Mouse (Mus musculus): ENCODE measurements around the gene Ddx3x.
A peak's percentile ranks its signal among the peaks of the same experiment; 100 is the strongest.
"Not testable (repeated sequence)": the region's sequence is repeated elsewhere in the genome, so short reads cannot be mapped to it uniquely, and the experiment has no call there.

Ddx3x gene

DNA sequence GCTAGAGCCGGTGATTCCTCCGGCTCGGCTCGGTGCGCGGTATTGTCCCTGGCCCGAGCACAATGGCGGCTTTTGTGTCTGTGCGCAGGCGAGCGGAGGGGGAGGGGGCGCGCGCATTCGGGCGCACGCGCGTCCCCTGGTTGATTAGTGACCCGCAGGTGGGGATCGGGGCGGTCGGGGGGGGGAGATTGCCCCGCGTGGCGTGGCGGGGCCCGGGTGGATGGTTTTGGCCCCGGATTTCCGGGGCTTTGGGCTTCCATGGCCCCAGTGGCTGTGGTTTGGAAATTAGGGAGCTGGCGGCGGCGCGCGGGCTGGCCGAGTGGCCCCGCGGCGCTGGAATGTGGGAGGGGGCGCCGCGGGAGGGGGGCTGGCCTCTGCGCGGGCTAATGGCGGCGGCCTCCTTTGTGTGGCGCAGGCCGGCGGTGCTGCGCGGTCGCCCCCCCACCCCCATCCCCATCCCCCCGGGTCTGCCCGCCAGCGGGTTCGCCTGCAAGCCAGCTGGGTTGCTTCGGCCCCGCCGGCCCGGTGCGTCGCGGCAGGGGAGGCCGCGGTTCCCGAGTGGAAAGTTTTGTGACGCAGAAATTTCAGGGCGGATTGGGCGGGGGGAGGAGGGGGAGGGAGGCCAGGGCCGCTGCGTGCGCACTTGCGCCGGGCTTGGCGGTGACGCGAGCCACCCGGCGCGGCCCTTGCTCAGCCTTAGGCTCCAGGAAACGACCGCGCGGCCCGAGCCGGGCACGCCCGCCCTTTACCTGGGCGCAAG lies 739 bp downstream of the Ddx3x start:
- DNase-seq, result peak; percentile 79 to 83

DNA sequence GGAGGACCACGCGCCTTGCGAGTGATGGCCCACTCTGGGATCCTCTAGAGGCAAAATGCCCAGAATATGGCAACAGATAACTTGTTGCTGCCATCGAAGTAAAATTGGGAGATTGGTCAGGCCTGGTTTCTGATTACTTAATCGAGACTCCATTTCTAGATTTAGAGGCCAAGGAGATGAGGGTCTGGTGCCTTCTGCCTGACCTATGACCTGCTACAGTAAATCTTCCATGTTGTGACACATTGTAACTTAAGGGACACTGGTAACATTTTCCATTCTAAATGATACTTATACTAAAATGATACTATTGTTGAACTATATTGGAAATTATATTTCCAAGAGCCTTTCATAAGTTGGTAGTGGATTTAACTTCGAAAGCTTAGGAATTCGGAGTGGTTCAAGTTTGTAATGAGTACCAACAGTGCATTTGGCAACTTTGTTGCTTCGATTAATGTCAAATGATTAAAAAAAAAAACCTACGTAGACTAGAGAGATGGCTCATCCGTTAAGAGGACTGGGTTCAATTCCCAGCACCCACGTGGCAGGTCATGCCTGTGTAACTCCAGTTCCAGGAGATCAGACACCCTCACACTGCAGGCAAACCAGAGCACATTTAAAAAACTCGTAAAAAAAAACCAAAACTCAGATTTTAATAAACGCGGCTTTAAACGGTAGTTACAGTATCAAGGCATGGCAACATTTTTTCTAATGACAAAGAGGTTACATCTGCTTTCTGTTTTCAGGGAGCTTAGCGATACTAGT lies 1.5 kb downstream of the Ddx3x start:
- DNase-seq, result no peak

DNA sequence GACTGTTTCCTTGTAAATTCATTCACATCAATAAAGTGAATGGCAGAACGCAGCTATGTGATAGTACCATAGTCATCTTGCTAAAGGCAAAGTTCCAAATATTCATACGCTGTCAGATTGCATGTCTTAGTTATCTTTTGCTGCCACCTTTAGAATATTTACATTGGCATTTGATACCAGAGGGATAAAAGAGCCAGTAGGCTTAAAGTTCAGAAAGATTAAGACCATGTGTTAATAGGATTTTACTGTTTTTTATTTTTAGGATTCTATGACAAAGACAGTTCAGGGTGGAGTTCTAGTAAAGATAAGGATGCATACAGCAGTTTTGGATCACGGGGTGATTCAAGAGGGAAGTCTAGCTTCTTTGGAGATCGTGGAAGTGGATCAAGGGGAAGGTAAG lies 5.0 kb downstream of the Ddx3x start:
- no peak for DNase-seq

DNA sequence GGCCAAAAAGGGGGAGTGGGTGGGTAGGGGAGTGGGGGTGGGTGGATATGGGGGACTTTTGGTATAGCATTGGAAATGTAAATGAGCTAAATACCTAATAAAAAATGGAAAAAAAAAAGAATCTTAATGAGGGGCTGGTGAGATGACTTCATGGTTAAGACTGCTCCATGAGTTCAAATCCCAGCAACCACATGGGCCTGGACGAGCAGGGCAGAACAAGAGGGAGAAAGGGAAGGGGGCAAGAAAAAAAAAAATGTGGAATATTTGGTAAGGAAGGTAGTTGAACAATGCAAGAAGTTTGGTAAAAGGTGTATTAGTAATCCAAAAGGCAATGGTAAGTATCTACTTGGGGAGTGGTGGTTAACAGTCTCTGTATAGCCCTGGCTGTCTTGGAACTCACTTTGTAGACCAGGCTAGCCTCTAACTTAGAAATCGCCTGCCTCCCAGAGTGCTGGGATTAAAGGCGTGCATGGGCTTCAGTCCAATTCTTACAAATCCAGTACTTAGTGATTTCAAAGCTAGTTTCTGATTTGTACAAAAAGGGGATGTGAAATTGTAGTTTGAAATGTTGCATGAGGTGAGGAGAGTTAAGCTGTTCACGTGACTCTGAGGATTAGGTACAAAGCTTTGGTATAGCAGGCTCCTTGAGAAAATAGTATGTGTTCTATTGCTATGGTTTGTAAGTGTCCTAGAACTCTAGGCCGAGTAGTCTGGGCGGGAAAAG lies 13.9 kb downstream of the Ddx3x start:
- no peak for DNase-seq

DNA sequence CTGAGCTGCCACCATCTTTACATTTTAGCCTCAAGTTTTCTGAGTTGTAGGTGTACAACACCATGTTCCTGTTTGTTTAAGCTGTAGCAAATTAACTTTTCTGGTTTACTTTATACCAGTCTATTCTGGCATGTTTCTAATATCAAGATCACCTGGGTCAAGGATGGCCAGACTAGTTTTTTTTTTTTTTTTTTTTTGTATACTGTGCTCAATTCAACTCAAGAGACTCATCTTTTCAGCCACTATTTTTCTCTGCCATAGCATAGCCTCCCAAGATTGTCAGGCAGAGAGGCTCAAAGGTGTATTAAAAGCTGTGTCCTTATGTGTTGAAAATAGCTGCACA lies 14.4 kb downstream of the Ddx3x start:
- no peak for DNase-seq

DNA sequence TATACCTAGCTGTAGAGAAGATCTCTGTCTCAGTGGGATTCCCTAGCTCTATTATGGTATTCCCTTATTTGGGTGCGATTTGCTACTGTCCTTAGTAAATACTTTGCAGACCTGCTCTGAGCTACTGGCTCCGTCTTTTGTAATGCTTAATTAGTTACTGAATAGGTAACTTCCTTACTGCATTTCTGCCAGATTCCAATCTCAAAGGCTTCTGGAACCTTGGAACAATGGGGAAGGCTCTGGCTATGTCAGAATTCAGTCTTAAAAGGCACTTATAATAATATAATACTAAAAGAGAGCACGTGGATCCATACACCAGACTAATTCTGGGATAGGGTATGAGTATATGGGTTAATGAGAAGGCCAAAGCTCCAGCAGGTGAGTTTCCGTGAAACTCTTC lies 15.5 kb downstream of the Ddx3x start:
- not testable (repeated sequence) for DNase-seq

DNA sequence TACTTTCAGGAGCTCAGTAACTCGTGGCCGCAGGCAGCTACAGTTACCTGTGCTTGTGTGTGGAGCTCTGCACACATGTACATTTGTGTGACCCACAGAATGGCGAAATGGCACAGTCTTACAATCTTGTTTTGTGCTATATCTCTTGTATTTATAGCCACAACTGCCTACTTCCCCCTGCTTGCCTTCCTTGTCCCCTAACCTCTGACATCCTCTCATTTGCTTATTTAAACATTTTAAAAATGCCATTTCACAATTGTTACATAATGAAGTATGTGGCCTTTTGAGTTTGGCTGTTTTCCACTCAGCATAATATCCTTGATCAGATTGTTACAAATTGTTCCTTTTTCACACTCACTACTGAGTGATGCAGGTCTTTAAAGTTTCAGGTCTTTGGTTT lies 25.4 kb downstream of the Ddx3x start:
- no peak for DNase-seq

DNA sequence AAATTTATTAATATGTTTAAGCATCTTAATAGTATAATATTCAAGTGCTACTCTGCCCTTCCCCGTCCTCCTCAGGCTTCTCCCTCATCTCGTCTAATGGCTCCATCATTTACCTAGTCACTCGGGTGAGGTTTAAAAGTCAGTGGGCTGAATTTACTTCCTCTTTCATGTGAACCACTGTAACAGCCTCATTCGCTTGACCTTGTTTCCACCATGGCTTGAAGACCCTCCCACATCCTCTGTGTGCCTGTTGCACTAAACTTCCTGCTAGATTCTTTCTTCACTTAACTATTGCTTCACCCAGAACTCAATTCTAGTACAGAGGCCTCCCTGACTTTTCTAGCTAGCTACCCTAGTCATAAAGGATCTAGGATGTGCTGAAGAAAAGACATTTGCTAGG lies 30.6 kb downstream of the Ddx3x start:
- DNase-seq, result no peak

DNA sequence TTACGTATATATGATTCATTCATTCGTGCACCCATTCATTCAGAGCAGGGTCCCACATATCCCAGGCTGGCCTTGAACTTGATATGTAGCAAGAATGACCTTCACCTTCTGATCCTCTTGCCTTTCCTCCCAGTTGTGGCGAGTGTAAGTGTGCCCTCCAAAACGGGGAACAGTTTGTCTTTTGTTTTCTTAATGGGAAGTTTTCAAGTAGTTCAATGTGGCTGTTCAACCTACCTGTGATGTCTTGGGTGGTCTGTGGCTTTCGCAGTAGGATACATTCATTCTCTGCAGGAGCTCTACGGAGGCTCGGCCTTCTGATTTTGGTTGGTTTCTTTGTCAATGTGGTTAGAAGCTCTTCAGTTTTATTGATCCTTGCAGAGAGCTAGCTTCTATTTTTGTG lies 48.8 kb downstream of the Ddx3x start:
- no peak for DNase-seq
